Mouse (Mus musculus) limb, embryonic 14.5 days (tissue): ENCODE results near the gene Atp9a. TPM values are rescaled to one million over a fixed set of nuclear protein-coding genes. Genes with fewer than 3 reads are reported as not detected.

ENCODE experiments used
- ATAC-seq: fragments of 200-750 bp; cut with Nextera tagmentation; 2 replicates; pipeline ENCODE4 v1.8.0; 2017; ENCODE audit warnings: low read depth, moderate number of reproducible peaks, moderate TSS enrichment; ENCODE audit not compliant: low FRiP score
- DNase-seq: peaks from one replicate; pipeline ENCODE4 v3.0.0-alpha.2; 2015; ENCODE audit warnings: low spot score
- H3K27ac ChIP-seq: fragments of 300-500 bp; sonication (generic); replicated peaks from 2 replicates; pipeline ENCODE4 v1.5.1; 2014; ENCODE audit warnings: low read depth, mild to moderate bottlenecking, low read length, moderate library complexity, mixed read lengths
- H3K27me3 ChIP-seq: fragments of 300-500 bp; sonication (generic); 2 replicates; pipeline ENCODE4 v1.6.1; 2014; ENCODE audit warnings: low read length, mixed read lengths; ENCODE audit not compliant: control insufficient read depth, insufficient read depth
- H3K36me3 ChIP-seq: fragments of 300-500 bp; sonication (generic); 2 replicates; pipeline ENCODE4 v1.6.1; 2014; ENCODE audit warnings: mild to moderate bottlenecking, low read length, moderate library complexity, mixed read lengths; ENCODE audit not compliant: control insufficient read depth, insufficient read depth
- H3K4me1 ChIP-seq: fragments of 300-500 bp; sonication (generic); 2 replicates; pipeline ENCODE4 v1.6.1; 2014; ENCODE audit warnings: antibody characterized with exemption, low read length, mixed read lengths; ENCODE audit not compliant: control insufficient read depth, insufficient read depth
- H3K4me2 ChIP-seq: fragments of 300-500 bp; sonication (generic); replicated peaks from 2 replicates; pipeline ENCODE4 v1.6.1; 2014; ENCODE audit warnings: low read depth, mild to moderate bottlenecking, low read length, moderate library complexity; ENCODE audit not compliant: severe bottlenecking
- H3K4me3 ChIP-seq: fragments of 300-500 bp; sonication (generic); replicated peaks from 2 replicates; pipeline ENCODE4 v1.5.1; 2014; ENCODE audit warnings: low read length
- H3K9ac ChIP-seq: fragments of 300-500 bp; sonication (generic); 2 replicates; pipeline ENCODE4 v1.6.1; 2014; ENCODE audit warnings: mild to moderate bottlenecking, low read depth, low read length, moderate library complexity; ENCODE audit not compliant: severe bottlenecking
- H3K9me3 ChIP-seq: fragments of 300-500 bp; sonication (generic); 2 replicates; pipeline ENCODE4 v1.6.1; 2016; ENCODE audit warnings: low read length; ENCODE audit not compliant: control insufficient read depth
- POLR2A ChIP-seq: fragments of 200-500 bp; IDR thresholded peaks from 2 replicates; pipeline ENCODE4 v1.8.0; 2012; ENCODE audit warnings: inconsistent platforms, mild to moderate bottlenecking, moderate library complexity, borderline replicate concordance; ENCODE audit not compliant: insufficient read depth, insufficient read length; ENCODE audit errors: extremely low read depth
- whole genome bisulfite sequencing: fragments of 180-500 bp; shearing (Covaris S2); extraction: QIAGEN DNeasy Blood & Tissue Kit; methylation state at CpG from one replicate; pipeline ENCODE4 v1.1.7; 2014; 5-methylcytosine and 5-hydroxymethylcytosine counted together
- polyA plus RNA-seq, 2 experiments: library from polyadenylated mRNA; depleted of rRNA in 1 of 2; stranded (reverse) in 1 of 2; unstranded in 1 of 2; fragments of >200 nt; fragmentation: Nextera tagmentation in 1 of 2; extraction: Ambion mirVana in 1 of 2; gene quantifications; 2 replicates each; pipeline versions ENCODE4 v1.2.1 to v1.2.3; 2012 to 2014

Atp9a gene
- polyA plus RNA-seq, 2 experiments: 28.0 to 53.6 TPM

GRCm38 (mm10) chr2:168663716-168664115, 78.5 kb downstream of the Atp9a start:
- no peak for TF ChIP-seq POLR2A

GRCm38 (mm10) chr2:168663216-168663615, 79.0 kb downstream of the Atp9a start:
- no peaks in the 10 kb centered on the region for H3K27me3 ChIP-seq
- no peak for TF ChIP-seq POLR2A
- H3K9ac ChIP-seq: no peak overlapping the region
- H3K9me3 ChIP-seq: no peaks in the 10 kb centered on the region
- DNase-seq (no peak), ATAC-seq (no peak)
- H3K36me3 ChIP-seq: peaks cover 17% of the 10 kb centered on the region
- WGBS: 74% methylated on average over 7 of the region's 7 CpGs
- no peak overlapping the region for H3K4me2 ChIP-seq
- no peak overlapping the region for H3K27ac ChIP-seq
- H3K4me1 ChIP-seq: no peaks in the 10 kb centered on the region
- no peak overlapping the region for H3K4me3 ChIP-seq

More at GRCm38 (mm10) chr2:168663716-168664115, 78.5 kb downstream of the Atp9a start:
- Histone ChIP-seq H3K4me1 (no peaks in the 10 kb centered on the region), H3K9me3 (no peaks in the 10 kb centered on the region), H3K27me3 (no peaks in the 10 kb centered on the region), H3K9ac (no peak overlapping the region), H3K27ac (no peak overlapping the region), H3K36me3 (peaks cover 17% of the 10 kb centered on the region), H3K4me2 (no peak overlapping the region), H3K4me3 (no peak overlapping the region)
- 61% methylated on average over 5 of the region's 5 CpGs for WGBS
- ATAC-seq (no peak), DNase-seq (no peak)

- 68% methylated on average over 15 of the region's 15 CpGs for WGBS
- no peak overlapping the region for H3K4me2 ChIP-seq
- no peak for TF ChIP-seq POLR2A
- H3K4me1 ChIP-seq: no peaks in the 10 kb centered on the region
- ATAC-seq (no peak), DNase-seq (no peak)
- H3K4me3 ChIP-seq: no peak overlapping the region
- H3K9me3 ChIP-seq: no peaks in the 10 kb centered on the region
- H3K27me3 ChIP-seq: no peaks in the 10 kb centered on the region
- peaks cover 12% of the 10 kb centered on the region; the same call in 1 of the 2 replicates for H3K36me3 ChIP-seq
- no peak overlapping the region for H3K27ac ChIP-seq
- H3K9ac ChIP-seq: no peak overlapping the region
These were observed 80.4 kb downstream of the Atp9a start for GRCm38 (mm10) chr2:168661802-168662201.

GRCm38 (mm10) chr2:168660344-168660743, 81.9 kb downstream of the Atp9a start:
- Histone ChIP-seq H3K27me3 (no peaks in the 10 kb centered on the region), H3K4me2 (no peak overlapping the region), H3K27ac (no peak overlapping the region), H3K9ac (no peak overlapping the region), H3K9me3 (no peaks in the 10 kb centered on the region), H3K4me3 (no peak overlapping the region), H3K36me3 (peaks cover 12% of the 10 kb centered on the region; the same call in 1 of the 2 replicates), H3K4me1 (no peaks in the 10 kb centered on the region)
- DNase-seq (no peak), ATAC-seq (no peak)
- no peak for TF ChIP-seq POLR2A
- 62% methylated on average over 5 of the region's 5 CpGs for WGBS

GRCm38 (mm10) chr2:168658551-168658950, 83.7 kb downstream of the Atp9a start:
- no peak for ATAC-seq
- Histone ChIP-seq H3K27ac (no peak overlapping the region), H3K4me2 (no peak overlapping the region), H3K9ac (no peak overlapping the region), H3K27me3 (no peaks in the 10 kb centered on the region), H3K9me3 (no peaks in the 10 kb centered on the region), H3K4me3 (no peak overlapping the region), H3K36me3 (peaks cover 16% of the 10 kb centered on the region; the same call in 1 of the 2 replicates), H3K4me1 (no peaks in the 10 kb centered on the region)
- no peak for DNase-seq
- no peak for TF ChIP-seq POLR2A
- 75% methylated on average over 11 of the region's 11 CpGs for WGBS
